Mouse (Mus musculus): ENCODE results near the gene Wdr20. TPM values are rescaled to one million over a fixed set of nuclear protein-coding genes. Genes with fewer than 3 reads are reported as not detected.

The Wdr20 gene
- total and polyA plus RNA-seq, 3 experiments, result 17.9 to 26.2 (median 22.8) TPM

- no peak overlapping the region for H3K9ac ChIP-seq (ENCODE audit: insufficient read depth, low read depth)
- H3K27ac ChIP-seq (ENCODE audit: insufficient read depth, low read depth), result no peak overlapping the region
- peaks cover 23 to 71% of the 10 kb centered on the region in 2 experiments for H3K36me3 ChIP-seq (replicated peaks in 1 of 2; ENCODE audit: control insufficient read depth in 1 of 2, insufficient read depth in 1 of 2, low read length in 1 of 2)
- no peaks in the 10 kb centered on the region for H3K27me3 ChIP-seq (replicated peaks)
- no peaks in the 10 kb centered on the region for H3K9me3 ChIP-seq (replicated peaks; ENCODE audit: low read length)
- H3K4me3 ChIP-seq (replicated peaks in 1 of 3; ENCODE audit: low read depth in 2 of 3, low read length in 2 of 3, poor library complexity in 1 of 3), result no peak overlapping the region
- TF ChIP-seq RAD21 (IDR thresholded peaks at IDR 0.05; ENCODE audit: low read depth, low read length) (no peak), UBTF (IDR thresholded peaks at IDR 0.05; ENCODE audit: low read depth, low read length) (no peak), HCFC1 (IDR thresholded peaks at IDR 0.05; ENCODE audit: low read depth, low read length) (no peak), NELFE (IDR thresholded peaks at IDR 0.05; ENCODE audit: low read depth, low read length) (no peak), KAT2A (IDR thresholded peaks at IDR 0.05; ENCODE audit: insufficient replicate concordance, low read length) (no peak), GABPA (IDR thresholded peaks at IDR 0.05; ENCODE audit: insufficient replicate concordance, low read depth, low read length) (no peak), MAZ (IDR thresholded peaks at IDR 0.05; ENCODE audit: low read depth, low read length) (no peak), MXI1 (IDR thresholded peaks at IDR 0.05; ENCODE audit: low read depth, low read length) (no peak), USF2 (conservative IDR thresholded peaks at IDR 0.05; ENCODE audit: low read depth, low read length) (no peak), E2F4 (IDR thresholded peaks at IDR 0.05; ENCODE audit: insufficient replicate concordance, low read depth, low read length) (no peak), JUND (conservative IDR thresholded peaks at IDR 0.05; ENCODE audit: low read depth, low read length) (no peak), ZC3H11A (IDR thresholded peaks at IDR 0.05; ENCODE audit: low read depth, low read length) (no peak), EP300 (IDR thresholded peaks at IDR 0.05; ENCODE audit: low read length) (no peak)
- no peak for DNase-seq (ENCODE audit: extremely low read depth)
- in situ Hi-C loops (cut with MboI; ENCODE audit: low pct_ligation_motif_present, low pct_unique_long_range_greater_than_20kb, low sequenced_read_pairs) (no loop called here), dilution Hi-C loops (cut with MboI; ENCODE audit: extremely low pct_ligation_motif_present, extremely low pct_unique_long_range_greater_than_20kb, low sequenced_read_pairs) (no loop called here)
- H3K79me2 ChIP-seq (replicated peaks; ENCODE audit: control insufficient read depth, extremely low read depth, insufficient read depth, poor library complexity, severe bottlenecking), result no peaks in the 10 kb centered on the region
- no peak overlapping the region for H3K4me2 ChIP-seq (ENCODE audit: insufficient read depth, low read depth, poor library complexity, severe bottlenecking)
- no peaks in the 10 kb centered on the region for H3K4me1 ChIP-seq (ENCODE audit: control insufficient read depth in 1 of 2, insufficient read depth in 2 of 2)
Observed at GRCm38 (mm10) chr12:110796748-110797147, 59.0 kb downstream of the Wdr20 start.

GRCm38 (mm10) chr12:110797202-110797601, 59.5 kb downstream of the Wdr20 start:
- no peak overlapping the region for H3K4me2 ChIP-seq (ENCODE audit: insufficient read depth, low read depth, poor library complexity, severe bottlenecking)
- no peak overlapping the region for H3K4me3 ChIP-seq (replicated peaks in 1 of 3; ENCODE audit: low read depth in 2 of 3, low read length in 2 of 3, poor library complexity in 1 of 3)
- H3K27ac ChIP-seq (ENCODE audit: insufficient read depth, low read depth), result no peak overlapping the region
- H3K9ac ChIP-seq (ENCODE audit: insufficient read depth, low read depth), result no peak overlapping the region
- H3K36me3 ChIP-seq (replicated peaks in 1 of 2; ENCODE audit: control insufficient read depth in 1 of 2, insufficient read depth in 1 of 2, low read length in 1 of 2), result peaks cover 28 to 73% of the 10 kb centered on the region in 2 experiments
- H3K79me2 ChIP-seq (replicated peaks; ENCODE audit: control insufficient read depth, extremely low read depth, insufficient read depth, poor library complexity, severe bottlenecking), result no peaks in the 10 kb centered on the region
- H3K4me1 ChIP-seq (ENCODE audit: control insufficient read depth in 1 of 2, insufficient read depth in 2 of 2), result no peaks in the 10 kb centered on the region
- H3K9me3 ChIP-seq (replicated peaks; ENCODE audit: low read length), result no peaks in the 10 kb centered on the region
- no peak for TF ChIP-seq MYC (IDR thresholded peaks at IDR 0.05; ENCODE audit: low read depth, low read length)
- TF ChIP-seq MAX (IDR thresholded peaks at IDR 0.05; ENCODE audit: low read length), result no peak
- TF ChIP-seq TBP (conservative IDR thresholded peaks at IDR 0.05; ENCODE audit: low read depth, low read length), result no peak
- TF ChIP-seq ZNF384 (IDR thresholded peaks at IDR 0.05; ENCODE audit: low read depth, low read length), result no peak
- no peak for TF ChIP-seq POLR2AphosphoS2 (IDR thresholded peaks at IDR 0.05; ENCODE audit: low read depth, low read length)
- in situ Hi-C loops (cut with MboI; ENCODE audit: low pct_ligation_motif_present, low pct_unique_long_range_greater_than_20kb, low sequenced_read_pairs) (no loop called here), dilution Hi-C loops (cut with MboI; ENCODE audit: extremely low pct_ligation_motif_present, extremely low pct_unique_long_range_greater_than_20kb, low sequenced_read_pairs) (no loop called here)
- DNase-seq (ENCODE audit: extremely low read depth), result no peak
- no peaks in the 10 kb centered on the region for H3K27me3 ChIP-seq (replicated peaks)

Data from CH12.LX (cell line).